Mouse (Mus musculus): ENCODE measurements around the gene Eif1ad. TPM values are rescaled to one million over a fixed set of nuclear protein-coding genes. Genes with fewer than 3 reads are reported as not detected.

The Eif1ad gene
- polyA plus RNA-seq, 1 experiment from 2014 or later, result 49.6 TPM

- no peak overlapping the region for H3K9ac ChIP-seq (replicated peaks)
- H3K27me3 ChIP-seq, result no peaks in the 10 kb centered on the region
- H3K27ac ChIP-seq (replicated peaks), result no peak overlapping the region
- no peak for ATAC-seq (replicated peaks)
- H3K4me1 ChIP-seq, result peaks cover 5% of the 10 kb centered on the region
- H3K9me3 ChIP-seq, result no peaks in the 10 kb centered on the region
- WGBS, result 64% methylated on average over 2 of the region's 2 CpGs
- no peaks in the 10 kb centered on the region for H3K36me3 ChIP-seq
- no peak overlapping the region for H3K4me2 ChIP-seq (replicated peaks)
- no peak overlapping the region for H3K4me3 ChIP-seq
These were observed 12.9 kb upstream of the Eif1ad start for GRCm38 (mm10) chr19:5353609-5354008.

GRCm38 (mm10) chr19:5356080-5356479 lies 10.5 kb upstream of the Eif1ad start:
- Histone ChIP-seq H3K4me1 (no peaks in the 10 kb centered on the region), H3K4me3 (no peak overlapping the region), H3K9me3 (no peaks in the 10 kb centered on the region), H3K9ac (replicated peaks) (no peak overlapping the region), H3K36me3 (no peaks in the 10 kb centered on the region), H3K4me2 (replicated peaks) (no peak overlapping the region), H3K27me3 (no peaks in the 10 kb centered on the region), H3K27ac (replicated peaks) (no peak overlapping the region)
- no peak for ATAC-seq (replicated peaks)
- WGBS, result no CpG with 5 or more reads among the region's 1 CpGs

- Histone ChIP-seq H3K4me2 (replicated peaks) (no peak overlapping the region), H3K4me3 (no peak overlapping the region), H3K36me3 (peaks cover 10% of the 10 kb centered on the region), H3K27me3 (no peaks in the 10 kb centered on the region), H3K27ac (replicated peaks) (no peak overlapping the region), H3K4me1 (peaks cover 12% of the 10 kb centered on the region), H3K9ac (replicated peaks) (no peak overlapping the region), H3K9me3 (no peaks in the 10 kb centered on the region)
- no peak for ATAC-seq (replicated peaks)
- WGBS, result 71% methylated on average over 2 of the region's 2 CpGs
These were observed 4.4 kb upstream of the Eif1ad start for GRCm38 (mm10) chr19:5362186-5362585.

- Histone ChIP-seq H3K4me1 (peaks cover 27% of the 10 kb centered on the region), H3K4me3 (no peak overlapping the region), H3K27ac (replicated peaks) (no peak overlapping the region), H3K36me3 (peaks cover 19% of the 10 kb centered on the region), H3K9ac (replicated peaks) (no peak overlapping the region), H3K27me3 (no peaks in the 10 kb centered on the region), H3K9me3 (no peaks in the 10 kb centered on the region), H3K4me2 (replicated peaks) (no peak overlapping the region)
- WGBS, result 97% methylated on average over 2 of the region's 2 CpGs
- no peak for ATAC-seq (replicated peaks)
These were observed 2.4 kb upstream of the Eif1ad start for GRCm38 (mm10) chr19:5364124-5364523.

GRCm38 (mm10) chr19:5365751-5366150 lies 790 bp upstream of the Eif1ad start:
- Histone ChIP-seq H3K27ac (replicated peaks) (peak overlapping the region; percentile 96), H3K4me1 (peaks cover 27% of the 10 kb centered on the region), H3K36me3 (peaks cover 35% of the 10 kb centered on the region), H3K9ac (replicated peaks) (peak overlapping the region; percentile 74), H3K9me3 (no peaks in the 10 kb centered on the region), H3K4me3 (peak overlapping the region; percentile 80), H3K27me3 (no peaks in the 10 kb centered on the region), H3K4me2 (replicated peaks) (peak overlapping the region; percentile 79)
- WGBS, result 23% methylated on average over 11 of the region's 11 CpGs
- ATAC-seq (replicated peaks), result no peak

GRCm38 (mm10) chr19:5367053-5367359 lies 465 bp downstream of the Eif1ad start, which contains the start of gene Banf1:
Gene Banf1, minus strand, starts transcription at chr19:5367168.
- no peaks in the 10 kb centered on the region for H3K9me3 ChIP-seq
- H3K4me1 ChIP-seq, result peaks cover 27% of the 10 kb centered on the region
- H3K27me3 ChIP-seq, result no peaks in the 10 kb centered on the region
- peak within 1 kb of the TSS; percentile 96 for H3K27ac ChIP-seq (replicated peaks)
- H3K4me2 ChIP-seq (replicated peaks), result peak within 1 kb of the TSS; percentile 79
- H3K36me3 ChIP-seq, result peaks cover 45% of the 10 kb centered on the region
- peak within 1 kb of the TSS; percentile 74 for H3K9ac ChIP-seq (replicated peaks)
- peak within 1 kb of the TSS; percentile 80 for H3K4me3 ChIP-seq
- WGBS, result under 1% methylated on average over 33 of the region's 33 CpGs
- no peak; the same call in 1 of the 2 replicates for ATAC-seq (replicated peaks)

- Histone ChIP-seq H3K27ac (replicated peaks) (peak overlapping the region; percentile 96; the same call in 1 of the 2 replicates), H3K9ac (replicated peaks) (peak overlapping the region; percentile 74), H3K27me3 (no peaks in the 10 kb centered on the region), H3K4me2 (replicated peaks) (peak overlapping the region; percentile 79), H3K36me3 (peaks cover 49% of the 10 kb centered on the region), H3K4me1 (peaks cover 27% of the 10 kb centered on the region), H3K9me3 (no peaks in the 10 kb centered on the region), H3K4me3 (peak overlapping the region; percentile 80)
- WGBS, result 11% methylated on average over 11 of the region's 11 CpGs
- ATAC-seq (replicated peaks), result no peak
These were observed 914 bp downstream of the Eif1ad start for GRCm38 (mm10) chr19:5367455-5367854.

GRCm38 (mm10) chr19:5370932-5371331 lies 4.4 kb downstream of the Eif1ad start:
- no peak for ATAC-seq (replicated peaks)
- no peak overlapping the region for H3K9ac ChIP-seq (replicated peaks)
- H3K4me3 ChIP-seq, result no peak overlapping the region
- peaks cover 50% of the 10 kb centered on the region for H3K36me3 ChIP-seq
- no peaks in the 10 kb centered on the region for H3K27me3 ChIP-seq
- H3K4me2 ChIP-seq (replicated peaks), result no peak overlapping the region
- H3K4me1 ChIP-seq, result peaks cover 17% of the 10 kb centered on the region
- no peaks in the 10 kb centered on the region for H3K9me3 ChIP-seq
- 93% methylated on average over 3 of the region's 3 CpGs for WGBS
- no peak overlapping the region for H3K27ac ChIP-seq (replicated peaks)

- Histone ChIP-seq H3K4me2 (replicated peaks) (no peak overlapping the region), H3K27me3 (no peaks in the 10 kb centered on the region), H3K9ac (replicated peaks) (no peak overlapping the region), H3K4me1 (peaks cover 11% of the 10 kb centered on the region), H3K4me3 (no peak overlapping the region), H3K36me3 (peaks cover 60% of the 10 kb centered on the region), H3K27ac (replicated peaks) (no peak overlapping the region), H3K9me3 (no peaks in the 10 kb centered on the region)
- ATAC-seq (replicated peaks), result no peak
- WGBS, result 92% methylated on average over 7 of the region's 7 CpGs
These were observed 6.2 kb downstream of the Eif1ad start for GRCm38 (mm10) chr19:5372724-5373123.

GRCm38 (mm10) chr19:5374177-5374576 lies 7.6 kb downstream of the Eif1ad start:
- Histone ChIP-seq H3K27me3 (no peaks in the 10 kb centered on the region), H3K4me3 (no peak overlapping the region), H3K36me3 (peaks cover 65% of the 10 kb centered on the region), H3K4me1 (no peaks in the 10 kb centered on the region), H3K9ac (replicated peaks) (no peak overlapping the region), H3K27ac (replicated peaks) (no peak overlapping the region), H3K4me2 (replicated peaks) (no peak overlapping the region), H3K9me3 (no peaks in the 10 kb centered on the region)
- no peak for ATAC-seq (replicated peaks)
- 84% methylated on average over 4 of the region's 4 CpGs for WGBS

- H3K4me3 ChIP-seq, result no peak overlapping the region
- H3K4me2 ChIP-seq (replicated peaks), result no peak overlapping the region
- no peaks in the 10 kb centered on the region for H3K27me3 ChIP-seq
- no peak overlapping the region for H3K9ac ChIP-seq (replicated peaks)
- WGBS, result 82% methylated on average over 4 of the region's 4 CpGs
- no peak for ATAC-seq (replicated peaks)
- no peak overlapping the region for H3K27ac ChIP-seq (replicated peaks)
- H3K36me3 ChIP-seq, result peaks cover 65% of the 10 kb centered on the region
- no peaks in the 10 kb centered on the region for H3K4me1 ChIP-seq
- no peaks in the 10 kb centered on the region for H3K9me3 ChIP-seq
These were observed 8.2 kb downstream of the Eif1ad start for GRCm38 (mm10) chr19:5374748-5375147.

- no peak for ATAC-seq (replicated peaks)
- Histone ChIP-seq H3K9ac (replicated peaks) (no peak overlapping the region), H3K27ac (replicated peaks) (no peak overlapping the region), H3K36me3 (peaks cover 67% of the 10 kb centered on the region), H3K27me3 (no peaks in the 10 kb centered on the region), H3K4me2 (replicated peaks) (no peak overlapping the region), H3K9me3 (no peaks in the 10 kb centered on the region), H3K4me1 (no peaks in the 10 kb centered on the region), H3K4me3 (no peak overlapping the region)
- WGBS, result 84% methylated on average over 1 of the region's 1 CpGs
These were observed 10.9 kb downstream of the Eif1ad start for GRCm38 (mm10) chr19:5377446-5377845.

- Histone ChIP-seq H3K9me3 (no peaks in the 10 kb centered on the region), H3K4me1 (peaks cover 20% of the 10 kb centered on the region), H3K36me3 (peaks cover 71% of the 10 kb centered on the region), H3K27me3 (no peaks in the 10 kb centered on the region), H3K27ac (replicated peaks) (no peak overlapping the region), H3K9ac (replicated peaks) (no peak overlapping the region), H3K4me2 (replicated peaks) (no peak overlapping the region), H3K4me3 (no peak overlapping the region)
- WGBS, result 98% methylated on average over 12 of the region's 12 CpGs
- ATAC-seq (replicated peaks), result no peak
These were observed 16.8 kb downstream of the Eif1ad start for GRCm38 (mm10) chr19:5383326-5383725.

All from forebrain, embryonic 15.5 days (tissue).